Mouse (Mus musculus): Measurements from ENCODE around the gene Col15a1.

Col15a1 gene

DNA sequence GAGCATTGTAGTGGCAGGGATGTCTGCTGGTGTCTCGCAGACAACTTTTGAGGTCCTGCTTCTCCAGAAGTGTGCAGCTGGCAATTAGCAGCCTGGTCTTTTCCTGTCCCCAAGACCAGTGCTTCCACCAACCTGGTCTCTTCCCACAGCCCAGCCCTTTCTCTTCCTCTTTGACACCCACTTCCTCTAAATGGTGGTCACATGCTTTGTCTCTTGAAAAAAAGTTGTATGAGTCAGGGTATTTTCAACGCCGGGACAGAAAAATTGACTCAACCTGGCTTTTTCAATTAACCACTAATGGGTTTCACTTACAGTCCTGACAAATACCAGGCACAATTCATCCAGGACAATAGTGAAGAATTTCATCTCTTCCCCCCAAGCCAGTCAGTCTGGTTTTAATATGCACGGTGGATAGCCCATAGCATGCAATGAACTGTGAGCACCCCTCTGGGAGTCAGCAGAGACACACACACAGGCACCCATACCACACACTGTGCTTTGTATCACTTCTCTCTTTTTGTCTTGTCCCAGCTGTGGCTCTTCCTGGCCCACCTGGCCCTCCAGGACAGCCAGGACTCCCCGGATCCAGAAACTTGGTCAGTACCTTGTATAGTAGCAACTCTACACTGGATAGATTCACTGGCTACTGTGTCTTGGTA is 95.5 kb downstream of the Col15a1 start:
- no peak for DNase-seq (ENCODE audit: low spot score)

DNA sequence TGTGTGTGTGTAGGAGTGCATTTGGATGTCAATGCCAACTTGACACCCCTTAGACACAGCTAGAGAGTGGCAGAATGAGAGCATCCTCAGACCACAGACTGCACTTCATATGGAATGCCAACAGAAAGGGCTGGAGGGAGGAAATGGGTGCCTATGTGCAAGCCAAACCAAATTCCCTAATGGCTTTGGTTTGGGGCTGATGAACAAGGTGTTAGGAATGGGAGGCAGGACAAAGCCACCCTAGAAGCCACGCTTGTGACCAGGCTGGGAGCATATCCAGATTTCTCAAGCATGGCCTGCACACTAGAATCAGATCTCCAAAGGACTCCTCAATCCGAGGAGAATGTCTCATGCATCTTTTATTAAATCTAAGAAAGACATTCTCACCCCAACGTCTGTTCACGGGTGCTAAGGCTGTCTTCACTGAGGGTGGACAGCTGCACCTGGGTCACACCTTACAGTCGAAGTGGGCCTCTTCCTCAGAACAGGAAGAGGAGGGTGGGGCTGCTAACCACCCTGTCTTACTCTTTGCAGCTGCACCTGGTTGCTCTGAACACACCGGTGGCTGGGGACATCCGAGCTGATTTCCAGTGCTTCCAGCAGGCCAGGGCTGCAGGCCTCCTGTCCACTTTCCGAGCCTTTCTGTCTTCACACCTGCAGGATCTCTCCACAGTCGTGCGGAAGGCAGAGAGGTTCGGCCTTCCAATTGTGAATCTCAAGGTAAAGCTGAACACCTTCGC is 102.1 kb downstream of the Col15a1 start:
- no peak for DNase-seq (ENCODE audit: low spot score)

DNA sequence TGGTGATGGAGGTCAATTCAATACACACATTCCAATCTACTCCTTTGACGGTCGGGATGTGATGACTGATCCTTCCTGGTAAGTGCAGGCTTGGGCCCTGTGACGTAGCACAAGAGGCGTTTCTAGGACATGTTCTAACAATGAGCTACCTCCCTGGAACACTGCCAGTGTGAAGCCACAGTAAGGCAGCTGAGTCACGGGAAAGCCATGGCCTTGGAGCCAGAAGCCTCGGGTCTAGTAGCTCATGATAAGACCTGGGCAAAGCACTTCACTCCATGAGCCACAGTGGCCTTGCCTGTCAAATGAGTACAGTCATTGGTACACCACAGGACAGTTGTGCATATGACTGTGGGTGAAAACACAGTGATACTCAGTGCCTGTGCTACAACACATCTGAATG is 102.9 kb downstream of the Col15a1 start:
- no peak for DNase-seq (ENCODE audit: low spot score)

DNA sequence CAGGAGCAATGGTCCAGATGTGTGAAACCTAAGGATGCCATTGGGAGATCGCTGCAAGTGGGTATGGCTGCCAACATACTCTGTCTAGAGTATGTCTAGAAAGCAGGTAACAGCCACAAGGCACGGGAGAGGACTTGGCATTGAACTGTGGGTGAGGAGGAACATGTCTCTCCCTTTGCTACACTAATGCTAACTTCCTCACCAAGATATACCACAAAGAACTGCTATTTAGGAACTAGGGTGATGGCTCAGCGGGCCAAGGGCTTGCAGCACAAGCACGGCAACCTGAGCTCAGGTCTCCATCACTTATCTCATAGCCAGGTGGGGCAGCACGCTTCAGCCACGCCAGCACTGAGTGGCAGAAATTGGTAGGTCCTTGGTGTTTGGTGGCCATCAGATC is 103.5 kb downstream of the Col15a1 start:
- DNase-seq (ENCODE audit: low spot score) = no peak

DNA sequence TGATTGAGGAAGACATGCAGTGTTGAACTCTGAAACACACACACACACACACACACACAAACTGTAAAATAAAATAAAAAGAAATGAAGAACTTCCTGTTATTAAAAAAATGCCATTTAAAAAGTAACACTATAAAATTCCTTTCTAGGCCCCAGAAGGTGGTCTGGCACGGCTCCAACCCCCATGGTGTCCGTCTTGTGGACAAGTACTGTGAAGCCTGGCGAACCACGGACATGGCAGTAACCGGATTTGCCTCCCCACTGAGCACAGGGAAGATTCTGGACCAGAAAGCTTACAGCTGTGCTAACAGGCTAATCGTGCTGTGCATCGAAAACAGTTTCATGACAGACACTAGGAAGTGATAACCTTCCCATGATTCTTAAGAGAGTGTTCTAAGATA is 104.0 kb downstream of the Col15a1 start:
- DNase-seq (ENCODE audit: low spot score) = no peak

DNA sequence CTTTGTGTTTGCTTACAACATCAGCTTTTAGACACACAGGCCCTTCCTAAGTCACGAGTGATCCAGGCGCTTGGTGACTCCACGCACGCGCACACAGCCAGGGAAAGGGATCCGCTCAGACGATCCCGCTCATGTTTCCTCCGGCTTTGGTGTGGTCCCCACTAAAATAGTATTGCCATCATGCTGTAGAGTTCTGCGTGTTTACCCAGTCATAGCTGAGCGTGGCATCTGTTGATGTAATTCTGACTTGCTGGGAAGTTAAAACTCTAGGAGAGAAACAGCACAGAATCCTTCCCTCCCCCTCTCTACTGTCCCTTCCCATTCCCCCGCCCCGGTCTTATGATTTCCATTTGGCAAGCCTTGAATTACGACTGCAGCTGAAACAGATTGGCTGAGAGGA is 104.7 kb downstream of the Col15a1 start:
- no peak for DNase-seq (ENCODE audit: low spot score)

DNA sequence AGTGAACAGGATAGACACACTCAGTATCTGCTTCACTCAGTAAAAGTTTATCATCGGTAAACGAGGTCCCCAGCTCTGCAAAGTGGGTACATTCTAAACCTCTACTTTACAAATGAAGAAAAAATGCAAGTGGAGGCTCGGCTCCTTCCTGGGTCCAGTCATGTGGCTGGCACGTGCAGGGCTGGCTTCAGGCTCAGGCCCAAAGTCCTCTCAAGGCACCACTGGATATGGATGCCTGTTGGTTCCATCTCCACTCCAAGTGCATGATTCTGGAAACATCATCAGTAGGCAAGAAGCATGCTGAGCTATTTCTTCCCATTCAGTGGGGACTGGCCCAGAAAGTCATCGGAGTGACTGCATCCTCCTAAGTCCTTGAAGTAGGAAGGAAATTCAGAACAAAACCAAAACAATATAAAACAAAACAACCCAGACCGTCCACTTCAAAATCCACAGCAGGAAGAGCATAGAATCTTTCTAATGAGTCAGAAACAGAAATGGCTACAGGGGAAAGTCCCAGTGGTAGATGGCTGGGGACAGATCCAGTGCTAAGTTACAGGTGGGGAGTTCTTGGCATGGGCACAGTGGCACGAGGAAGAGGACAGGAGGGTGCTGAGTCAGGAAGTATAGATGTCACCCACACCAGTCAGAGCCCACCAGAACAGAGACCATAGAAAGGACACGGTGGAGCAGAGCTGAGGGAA is 105.9 kb downstream of the Col15a1 start:
- no peak for DNase-seq (ENCODE audit: low spot score)

DNA sequence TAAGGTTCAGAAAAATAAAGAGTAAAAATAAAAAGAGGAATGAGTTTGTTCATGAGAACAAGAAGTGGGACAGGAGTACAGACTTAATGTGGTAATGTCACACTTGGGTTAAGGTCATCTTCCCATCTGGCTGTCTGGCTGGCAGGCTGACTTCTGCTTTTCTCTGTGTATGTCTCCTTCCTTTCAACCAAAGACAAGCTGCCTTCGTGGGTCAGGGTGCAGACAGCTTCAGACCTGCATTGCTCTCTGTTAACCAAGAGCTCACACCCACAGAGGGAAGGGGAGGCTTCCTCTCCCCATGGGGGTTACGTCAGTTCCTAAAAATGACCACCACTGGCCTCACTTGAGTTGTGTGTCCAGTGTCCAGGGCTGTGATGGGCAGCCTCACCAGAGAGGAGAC is 107.5 kb downstream of the Col15a1 start:
- DNase-seq (ENCODE audit: low spot score) = no peak

DNA sequence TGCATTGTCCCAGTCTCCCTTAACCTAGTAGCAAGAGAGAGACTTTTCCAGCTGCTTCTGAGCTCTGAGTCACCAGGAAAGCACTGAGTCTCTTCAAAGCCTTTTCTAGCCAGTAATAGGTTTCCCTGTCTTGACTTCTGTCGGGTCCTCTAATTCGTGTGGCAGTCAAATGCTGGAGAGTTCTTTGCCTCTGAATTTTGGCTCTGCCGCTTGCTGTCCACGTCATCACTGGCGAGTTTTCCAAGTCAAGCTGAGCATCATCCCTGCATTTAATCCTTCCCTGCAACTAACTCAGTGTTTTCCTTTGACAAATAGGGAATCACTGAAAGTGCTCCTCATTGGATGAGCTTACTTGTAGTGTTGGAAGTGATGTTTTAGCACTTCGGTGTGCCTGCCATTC is 108.5 kb downstream of the Col15a1 start:
- no peak for DNase-seq (ENCODE audit: low spot score)

DNA sequence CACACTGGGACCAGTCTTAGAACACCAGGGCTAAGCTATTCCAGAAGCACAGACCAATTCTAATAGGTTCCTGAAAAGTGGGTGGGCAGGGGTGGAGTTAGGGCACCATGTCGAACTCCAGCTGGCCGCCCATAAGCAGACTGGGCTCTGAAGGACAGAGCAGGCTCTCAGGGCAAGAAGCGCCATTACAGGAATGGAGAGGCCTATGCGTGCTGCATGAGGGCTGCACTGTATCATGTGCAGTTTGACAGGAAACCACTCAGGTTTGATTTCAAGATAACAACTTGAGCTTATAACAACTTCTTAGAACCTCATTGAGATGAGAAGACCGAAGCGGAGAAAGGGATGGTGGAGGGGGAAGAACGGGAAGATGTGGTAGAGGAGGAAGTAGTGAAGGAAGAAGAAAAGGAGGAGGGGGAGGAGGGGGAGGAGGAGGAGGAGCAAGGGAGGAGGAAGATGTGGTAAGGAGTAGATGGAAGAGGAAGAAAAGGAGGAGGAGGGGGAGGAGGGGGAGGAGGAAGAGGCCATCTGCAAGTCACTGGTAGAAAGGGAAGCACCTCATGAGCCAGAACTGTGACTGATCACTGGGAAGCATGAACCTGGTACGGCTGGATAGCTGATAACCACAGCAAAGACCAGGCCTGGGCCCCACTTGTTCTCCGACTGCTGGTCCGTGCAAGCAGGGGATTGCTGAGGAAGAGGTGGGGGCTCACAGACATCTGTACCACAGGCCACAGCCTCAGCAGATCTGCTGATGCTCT is 111.8 kb downstream of the Col15a1 start:
- no peak for DNase-seq (ENCODE audit: low spot score)

DNA sequence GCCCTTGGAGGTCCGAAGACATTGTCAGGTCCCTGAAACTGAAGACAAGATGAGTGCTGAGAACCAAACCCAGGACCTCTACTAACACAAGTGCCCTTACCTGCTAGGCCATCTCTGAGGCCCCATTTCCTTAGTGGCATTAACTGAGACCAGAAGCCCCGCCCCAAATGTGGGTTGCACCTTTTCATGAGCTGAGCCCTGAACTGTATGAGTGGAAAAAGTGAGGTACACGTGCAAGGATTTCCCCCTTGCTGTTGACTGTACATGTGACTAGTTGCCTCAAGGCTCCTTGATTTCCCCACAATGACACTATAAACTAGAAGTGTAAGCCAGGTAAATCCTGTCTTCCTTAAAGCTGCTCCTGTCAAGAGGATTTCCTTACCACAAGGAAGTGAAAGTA is 114.4 kb downstream of the Col15a1 start:
- DNase-seq (ENCODE audit: low spot score) = no peak

DNA sequence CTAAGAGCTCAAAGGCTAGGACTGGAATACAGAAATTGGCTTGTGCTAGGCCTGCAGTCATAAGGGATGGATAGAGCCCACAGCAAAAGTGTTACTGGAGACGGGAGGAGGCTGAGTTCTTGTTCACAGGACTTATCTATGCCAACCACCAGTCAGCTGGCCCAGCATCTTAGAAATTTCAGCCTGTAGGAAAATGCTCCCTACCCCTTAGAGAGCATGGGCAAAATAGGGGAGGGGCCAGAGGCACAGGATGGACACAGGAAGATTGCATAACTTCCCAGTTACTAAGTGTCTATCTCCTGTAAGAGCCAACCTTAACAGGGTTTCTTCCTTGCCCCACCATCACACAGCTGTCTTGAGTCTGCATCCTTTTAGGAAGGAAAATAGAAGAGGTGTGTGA is 116.2 kb downstream of the Col15a1 start:
- no peak for DNase-seq (ENCODE audit: low spot score)

DNA sequence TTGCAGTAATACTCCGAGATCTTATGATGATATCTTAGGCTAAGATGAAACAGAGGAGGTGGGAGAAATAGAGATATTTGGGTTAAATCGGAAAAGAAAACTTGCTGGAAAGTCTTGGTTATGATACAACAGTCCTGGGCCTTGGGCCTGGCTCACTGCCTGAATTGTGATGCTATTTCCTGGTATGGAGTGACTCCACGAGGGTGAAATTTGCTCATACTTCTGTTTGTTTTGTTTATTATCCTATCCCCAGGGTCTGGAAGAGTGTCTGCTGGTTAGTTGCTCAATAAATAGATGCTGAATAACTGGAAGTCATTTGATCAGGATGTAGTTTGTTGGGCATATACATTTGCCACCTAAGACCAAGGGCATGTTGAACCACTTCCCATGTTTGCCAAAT is 119.8 kb downstream of the Col15a1 start:
- DNase-seq (ENCODE audit: low spot score) = no peak

DNA sequence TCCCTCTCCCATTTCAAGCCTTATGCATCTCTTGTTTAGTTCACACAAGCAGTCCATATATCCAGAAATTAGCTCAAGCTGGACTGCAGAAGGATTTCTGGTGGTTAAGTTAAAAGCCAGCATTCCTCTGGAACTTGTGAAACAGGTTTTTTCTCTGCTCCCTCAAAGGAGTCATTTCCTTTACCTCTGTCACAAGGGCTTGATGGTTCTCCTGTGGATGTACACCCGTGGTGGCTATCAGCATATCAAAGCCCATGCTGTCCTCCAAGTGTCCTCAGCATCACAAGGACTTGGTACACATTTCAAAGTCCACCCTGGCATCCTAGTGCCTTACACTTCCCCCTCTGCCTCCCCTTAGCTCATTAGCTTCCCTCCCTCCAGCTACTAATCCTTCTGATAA is 121.3 kb downstream of the Col15a1 start:
- no peak for DNase-seq (ENCODE audit: low spot score)

DNA sequence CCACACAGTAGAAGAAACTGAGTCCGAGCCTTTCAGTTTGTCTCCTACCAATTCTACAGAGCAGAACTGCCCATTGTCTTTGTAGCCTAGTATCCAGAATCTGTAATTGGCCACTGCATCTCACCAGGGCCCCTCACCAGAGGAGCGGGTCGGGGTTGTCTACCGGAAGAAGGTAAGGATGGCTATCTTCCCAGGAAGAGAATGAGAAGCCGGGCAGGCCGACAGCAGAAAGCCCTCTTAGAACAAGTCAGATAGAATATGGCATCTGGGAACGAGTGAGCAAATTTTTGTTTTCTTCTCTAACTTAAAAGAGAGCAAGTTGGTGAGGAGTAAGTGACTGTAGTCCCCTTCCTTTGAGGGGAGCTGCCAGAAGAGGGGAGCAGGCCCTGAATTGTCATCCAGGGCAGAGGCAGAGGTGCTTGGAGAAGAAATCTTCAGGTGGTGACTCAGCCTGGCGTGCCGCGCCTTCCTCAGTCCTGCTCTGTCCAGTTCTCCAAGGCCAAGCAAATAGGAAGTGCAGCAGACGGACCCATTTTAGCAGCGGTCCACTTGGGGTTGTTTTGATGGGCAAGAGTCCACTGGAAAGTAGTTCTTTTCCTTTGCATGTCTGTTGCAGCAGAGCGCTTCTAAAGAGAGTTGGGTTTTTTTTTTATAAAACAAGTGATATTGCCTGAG is 122.6 kb downstream of the Col15a1 start:
- no peak for DNase-seq (ENCODE audit: low spot score)

DNA sequence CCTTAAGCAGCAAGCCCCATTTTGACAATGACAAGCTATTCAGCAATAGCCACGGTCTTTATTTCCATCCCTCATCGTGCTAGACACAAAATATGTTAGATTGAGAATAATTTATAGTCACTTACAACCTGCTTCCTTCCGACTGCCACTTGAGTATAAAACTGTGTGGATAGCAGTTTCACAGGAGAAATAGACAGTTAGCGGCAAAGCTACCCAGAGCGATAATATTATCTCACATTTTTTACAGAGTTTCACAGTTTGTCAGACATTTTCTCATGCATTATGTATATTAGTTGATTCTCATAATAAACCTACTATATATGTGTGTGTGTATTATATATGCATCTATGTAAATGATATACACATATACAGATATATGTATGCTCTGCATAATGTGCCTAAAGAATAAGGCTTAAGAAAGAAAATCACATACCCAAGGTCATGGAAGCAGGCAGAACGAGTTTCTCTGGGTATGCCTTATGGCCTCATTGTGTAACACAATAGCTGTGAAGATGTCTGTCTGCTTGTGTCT is 124.9 kb downstream of the Col15a1 start:
- DNase-seq (ENCODE audit: low spot score) = no peak

DNA sequence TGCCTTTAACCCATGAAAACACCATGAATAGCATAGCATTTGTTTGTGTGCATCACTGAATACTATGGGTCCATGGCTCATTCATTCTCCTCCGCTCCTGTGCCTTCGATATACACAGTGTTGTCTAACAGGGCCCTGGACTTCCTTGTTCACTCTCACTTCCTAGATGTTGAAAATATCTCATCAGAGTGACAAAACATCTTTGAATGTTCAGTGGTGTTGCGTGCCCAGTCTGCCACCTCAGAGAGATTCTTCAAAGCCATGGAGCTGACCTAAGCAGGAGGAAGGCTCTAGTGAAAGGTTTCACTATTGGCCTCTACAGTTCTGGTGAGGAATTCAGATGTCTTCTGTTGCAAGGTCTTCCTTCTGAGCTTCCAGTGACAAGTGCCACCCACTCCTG is 125.6 kb downstream of the Col15a1 start:
- no peak for DNase-seq (ENCODE audit: low spot score)

DNA sequence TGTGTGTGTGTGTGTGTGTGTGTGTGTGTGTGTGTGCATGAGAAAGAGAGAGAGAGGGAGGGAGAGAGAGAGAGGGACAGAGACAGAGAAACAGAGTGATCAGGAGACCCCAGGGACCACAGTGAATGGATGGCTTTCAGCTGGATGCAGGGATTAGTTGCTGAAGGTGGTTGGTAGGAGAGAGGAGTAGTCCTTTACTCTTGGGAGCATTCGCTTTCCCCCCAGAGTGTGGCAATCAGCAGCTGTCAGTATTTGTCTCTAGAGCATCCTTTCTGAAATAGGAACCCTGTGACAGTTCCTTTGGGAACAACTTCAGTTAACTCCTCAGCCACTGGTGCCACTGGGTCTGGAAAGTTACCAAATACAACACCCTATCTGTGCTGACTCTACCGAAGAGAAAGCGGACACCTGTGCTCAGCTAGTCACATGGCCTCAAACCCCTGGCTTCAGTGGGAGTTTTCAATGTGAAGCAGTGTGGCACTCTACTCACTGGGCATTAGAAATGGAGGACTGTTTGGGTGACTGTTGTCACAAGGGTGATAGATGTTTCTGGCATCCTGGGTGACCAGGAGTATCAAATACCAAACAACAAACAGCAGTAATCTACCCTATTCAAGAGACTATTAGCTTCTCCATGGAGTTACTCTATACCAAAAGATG is 129.1 kb downstream of the Col15a1 start:
- DNase-seq (ENCODE audit: low spot score) = no peak

DNA sequence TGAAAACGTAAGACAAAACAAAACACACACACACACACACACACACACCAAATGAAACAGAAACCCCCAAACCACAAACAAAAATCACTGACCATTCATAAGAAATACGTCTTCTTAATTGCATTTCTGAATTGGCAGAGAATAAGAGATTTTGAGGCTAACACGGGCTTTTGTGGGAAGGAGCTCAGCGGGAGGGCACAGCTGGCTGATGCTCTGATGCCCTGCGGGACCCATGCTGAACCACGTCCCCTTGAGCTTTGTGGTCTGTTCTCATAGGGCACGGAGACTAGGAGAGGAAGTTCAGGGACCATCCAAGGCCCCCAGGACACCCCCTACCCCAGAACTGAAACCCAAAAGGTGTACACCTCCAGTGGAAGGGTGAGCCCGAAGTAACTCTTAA is 134.7 kb downstream of the Col15a1 start:
- no peak for DNase-seq (ENCODE audit: low spot score)

DNA sequence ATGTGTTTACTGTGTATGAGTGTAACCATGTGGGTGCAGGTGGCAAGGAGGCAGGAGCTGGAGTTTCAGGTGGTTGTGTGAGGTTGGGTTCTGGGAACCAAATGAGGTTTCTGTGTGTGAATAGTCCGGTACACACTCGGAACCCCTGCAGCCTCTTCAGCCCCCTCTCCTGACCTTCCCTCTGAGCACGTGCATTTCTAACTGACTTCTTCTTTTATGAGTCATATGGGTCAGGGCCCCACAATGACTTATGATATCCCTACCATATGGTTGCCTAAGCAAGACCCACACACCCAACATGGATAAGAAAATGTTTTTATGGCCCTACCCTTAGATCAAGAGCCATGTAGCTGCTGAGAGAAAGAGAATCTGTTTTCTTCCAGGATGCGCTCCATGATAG is 139.1 kb downstream of the Col15a1 start:
- no peak for DNase-seq (ENCODE audit: low spot score)

DNA sequence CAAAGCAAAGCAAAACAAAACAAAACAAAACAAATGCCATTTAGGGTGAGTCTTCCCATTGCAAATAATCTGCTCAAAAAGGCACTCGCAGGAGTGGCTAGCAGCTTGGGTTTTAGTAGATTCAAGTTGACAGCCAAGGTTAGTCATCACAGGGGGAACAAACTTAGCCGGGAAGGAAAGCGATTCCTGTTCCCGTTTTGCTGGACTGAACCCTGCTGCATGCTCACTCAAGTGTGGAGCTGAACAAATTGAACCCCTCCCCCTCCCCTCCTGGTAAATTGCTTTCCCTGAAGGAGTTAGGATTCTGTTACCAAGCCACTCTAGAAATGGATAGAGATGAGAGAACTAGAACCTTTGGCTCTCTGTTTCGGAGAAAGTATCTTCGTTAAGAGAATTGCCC is 141.8 kb downstream of the Col15a1 start:
- DNase-seq (ENCODE audit: low spot score) = no peak
